Mouse (Mus musculus) hindbrain, embryonic 14.5 days (tissue): ENCODE measurements around the gene Gm49673. TPM values are rescaled to one million over a fixed set of nuclear protein-coding genes. Genes with fewer than 3 reads are reported as not detected.

Experiments used
- polyA plus RNA-seq: library from polyadenylated mRNA; unstranded; fragments of >200 nt; fragmentation: Nextera tagmentation; extraction: Ambion mirVana; gene quantifications from 2 replicates; pipeline ENCODE4 v1.2.1, GENCODE M21; 2014

Gm49673 gene
- polyA plus RNA-seq, 1 experiment from 2014 or later, result 0.27 TPM

Other genes with a start within 250 kb of the Gm49673 start
- 0.50 and 0.92 TPM in 2 replicates for gene Tagap, start 221.8 kb downstream of the Gm49673 start, polyA plus RNA-seq
- gene Rsph3a, start 202.2 kb downstream of the Gm49673 start, polyA plus RNA-seq, result 73.7 and 86.5 TPM in 2 replicates
- 18.7 and 20.0 TPM in 2 replicates for gene Rnaset2a, start 309 bp upstream of the Gm49673 start, polyA plus RNA-seq
- gene Fgfr1op, start 17.7 kb upstream of the Gm49673 start, polyA plus RNA-seq, result 32.2 and 39.6 TPM in 2 replicates
- gene Ccr6, start 88.3 kb upstream of the Gm49673 start, polyA plus RNA-seq, result not detected in 2 replicates
- 380 and 389 TPM in 2 replicates for gene Mpc1, start 135.1 kb upstream of the Gm49673 start, polyA plus RNA-seq
- 152 and 175 TPM in 2 replicates for gene Sft2d1, start 163.3 kb upstream of the Gm49673 start, polyA plus RNA-seq
- gene Prr18, start 189.7 kb upstream of the Gm49673 start, polyA plus RNA-seq, result 20.9 and 22.7 TPM in 2 replicates
- gene T2, start 208.2 kb upstream of the Gm49673 start, polyA plus RNA-seq, result 0.31 and 0.53 TPM in 2 replicates